Mouse (Mus musculus): ENCODE results near the gene Celf1. TPM values are rescaled to one million over a fixed set of nuclear protein-coding genes. Genes with fewer than 3 reads are reported as not detected.

The Celf1 gene
- polyA plus RNA-seq, 1 experiment from 2014 or later: 48.5 TPM

DNA sequence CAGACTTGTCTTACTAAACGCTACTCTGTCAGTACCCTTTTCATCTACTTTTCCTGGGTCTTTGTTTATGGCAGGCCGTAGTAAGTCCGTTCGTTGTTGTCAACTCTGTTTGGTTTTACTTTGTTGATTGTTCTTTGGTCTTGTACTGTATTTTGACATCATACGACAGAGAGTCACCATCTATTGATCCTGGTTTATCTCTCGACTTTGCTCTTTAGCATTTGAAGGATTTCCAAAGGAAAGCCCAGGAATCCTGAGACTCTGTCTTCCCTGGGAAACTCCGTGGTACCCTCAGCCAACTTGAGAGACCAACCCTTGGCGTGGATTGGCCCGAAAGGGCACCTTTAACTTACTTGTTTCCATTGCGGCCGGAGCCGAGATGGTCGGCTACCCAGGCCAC lies 11.6 kb upstream of the Celf1 start:
- Histone ChIP-seq H3K36me3 (ENCODE audit: control insufficient read depth, insufficient read depth, low read length) (no peaks in the 10 kb centered on the region), H3K27ac (replicated peaks; ENCODE audit: low read depth, low read length) (no peak overlapping the region), H3K27me3 (replicated peaks; ENCODE audit: control insufficient read depth, insufficient read depth, low read length) (no peaks in the 10 kb centered on the region), H3K9ac (ENCODE audit: low read depth, low read length) (no peak overlapping the region), H3K4me2 (ENCODE audit: low read depth, low read length) (no peak overlapping the region), H3K4me1 (ENCODE audit: control insufficient read depth, insufficient read depth, low read length) (no peaks in the 10 kb centered on the region), H3K4me3 (ENCODE audit: low read depth, low read length) (no peak overlapping the region), H3K9me3 (ENCODE audit: control insufficient read depth, low read length) (no peaks in the 10 kb centered on the region)
- DNase-seq (ENCODE audit: low spot score) (no peak), ATAC-seq (ENCODE audit: low read depth) (no peak)
- WGBS: 87% methylated on average over 13 of the region's 13 CpGs

DNA sequence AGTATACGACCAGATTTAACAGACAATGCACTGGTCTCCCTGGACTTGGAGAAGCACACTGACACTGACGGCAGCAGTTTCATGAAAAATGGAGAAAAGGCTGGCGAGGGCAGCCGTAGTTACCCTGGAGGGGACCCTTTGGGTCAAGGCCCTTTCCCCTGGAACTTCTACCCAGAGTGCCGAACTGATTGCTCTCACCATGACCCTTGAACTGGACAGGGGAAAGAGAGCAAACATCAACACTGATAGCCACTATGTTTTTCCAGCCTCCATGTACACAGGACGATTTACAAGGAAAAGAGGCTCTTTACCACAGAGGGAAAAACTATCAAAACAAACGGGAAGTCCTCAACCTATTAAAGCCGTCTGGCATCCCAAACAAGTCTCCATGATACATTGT lies 8.4 kb upstream of the Celf1 start:
- Histone ChIP-seq H3K4me3 (ENCODE audit: low read depth, low read length) (no peak overlapping the region), H3K27ac (replicated peaks; ENCODE audit: low read depth, low read length) (no peak overlapping the region), H3K4me1 (ENCODE audit: control insufficient read depth, insufficient read depth, low read length) (no peaks in the 10 kb centered on the region), H3K9ac (ENCODE audit: low read depth, low read length) (no peak overlapping the region), H3K27me3 (replicated peaks; ENCODE audit: control insufficient read depth, insufficient read depth, low read length) (no peaks in the 10 kb centered on the region), H3K4me2 (ENCODE audit: low read depth, low read length) (no peak overlapping the region), H3K9me3 (ENCODE audit: control insufficient read depth, low read length) (no peaks in the 10 kb centered on the region), H3K36me3 (ENCODE audit: control insufficient read depth, insufficient read depth, low read length) (no peaks in the 10 kb centered on the region)
- 67% methylated on average over 8 of the region's 8 CpGs for WGBS
- DNase-seq (ENCODE audit: low spot score) (no peak), ATAC-seq (ENCODE audit: low read depth) (no peak)

DNA sequence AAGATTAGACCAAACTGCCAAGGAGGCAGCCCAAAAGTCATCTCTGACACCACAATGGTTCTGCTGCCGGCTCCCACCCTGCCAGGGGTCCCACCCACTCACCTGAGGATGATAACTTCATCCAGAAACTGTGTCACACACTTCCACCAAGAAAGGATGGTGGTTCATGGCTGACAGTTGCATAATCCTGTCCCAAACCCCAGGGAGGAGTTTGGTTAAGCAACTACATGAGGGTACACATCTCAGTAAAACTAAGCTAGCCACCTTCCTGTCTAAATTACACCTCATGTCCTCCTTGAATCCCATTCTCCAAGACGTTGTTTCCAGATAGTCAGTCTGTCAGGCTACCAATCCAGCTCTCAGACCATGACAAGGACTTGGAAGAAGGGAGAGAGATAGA lies 7.9 kb upstream of the Celf1 start:
- Histone ChIP-seq H3K4me2 (ENCODE audit: low read depth, low read length) (no peak overlapping the region), H3K9me3 (ENCODE audit: control insufficient read depth, low read length) (no peaks in the 10 kb centered on the region), H3K27me3 (replicated peaks; ENCODE audit: control insufficient read depth, insufficient read depth, low read length) (no peaks in the 10 kb centered on the region), H3K4me3 (ENCODE audit: low read depth, low read length) (no peak overlapping the region), H3K4me1 (ENCODE audit: control insufficient read depth, insufficient read depth, low read length) (no peaks in the 10 kb centered on the region), H3K9ac (ENCODE audit: low read depth, low read length) (no peak overlapping the region), H3K36me3 (ENCODE audit: control insufficient read depth, insufficient read depth, low read length) (no peaks in the 10 kb centered on the region), H3K27ac (replicated peaks; ENCODE audit: low read depth, low read length) (no peak overlapping the region)
- DNase-seq (ENCODE audit: low spot score) (no peak), ATAC-seq (ENCODE audit: low read depth) (no peak)
- WGBS: 68% methylated on average over 2 of the region's 2 CpGs

DNA sequence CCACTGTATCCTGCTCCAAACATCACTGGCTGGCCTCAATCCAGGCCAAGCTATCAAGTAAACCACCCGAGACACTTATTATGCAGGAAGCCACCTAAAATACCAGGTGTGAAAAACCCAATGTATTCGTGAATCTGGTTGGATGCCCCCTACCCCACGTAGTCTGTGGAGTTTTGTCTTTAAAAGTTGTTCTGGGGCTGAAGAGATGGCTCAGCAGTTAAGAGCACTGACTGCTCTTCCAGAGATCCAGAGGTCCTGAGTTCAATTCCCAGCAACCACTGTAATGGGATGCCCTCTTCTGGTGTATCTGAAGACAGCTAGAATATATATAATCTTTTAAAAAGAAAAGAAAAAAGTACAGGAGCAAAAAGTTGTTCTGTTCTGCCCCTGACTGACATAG lies 1.8 kb upstream of the Celf1 start:
- no peaks in the 10 kb centered on the region for H3K36me3 ChIP-seq (ENCODE audit: control insufficient read depth, insufficient read depth, low read length)
- H3K27ac ChIP-seq (replicated peaks; ENCODE audit: low read depth, low read length): no peak overlapping the region
- H3K9ac ChIP-seq (ENCODE audit: low read depth, low read length): no peak overlapping the region
- peaks cover 23% of the 10 kb centered on the region for H3K4me1 ChIP-seq (ENCODE audit: control insufficient read depth, insufficient read depth, low read length)
- H3K27me3 ChIP-seq (replicated peaks; ENCODE audit: control insufficient read depth, insufficient read depth, low read length): no peaks in the 10 kb centered on the region
- no peak for DNase-seq (ENCODE audit: low spot score)
- no peak overlapping the region for H3K4me3 ChIP-seq (ENCODE audit: low read depth, low read length)
- no peaks in the 10 kb centered on the region for H3K9me3 ChIP-seq (ENCODE audit: control insufficient read depth, low read length)
- H3K4me2 ChIP-seq (ENCODE audit: low read depth, low read length): no peak overlapping the region
- 71% methylated on average over 3 of the region's 3 CpGs for WGBS
- no peak for ATAC-seq (ENCODE audit: low read depth)

DNA sequence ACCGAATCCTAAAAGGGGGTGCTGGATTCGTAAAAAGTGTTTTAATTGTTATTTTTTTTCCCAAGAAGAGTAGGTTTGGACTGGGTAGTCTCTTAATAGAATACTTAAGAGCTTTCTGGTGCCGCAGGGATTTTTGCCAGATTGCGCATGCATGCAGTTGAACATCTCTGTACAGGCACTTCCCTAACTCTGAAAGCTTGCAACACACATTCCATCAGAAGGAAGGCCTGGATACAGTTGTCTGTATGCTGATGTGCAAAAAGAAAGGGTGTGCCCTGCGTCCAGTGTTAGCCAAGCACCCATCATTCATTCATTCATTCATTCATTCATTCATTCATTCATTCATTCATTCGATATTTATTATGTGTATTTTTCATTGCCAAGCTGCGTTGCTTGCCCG lies 432 bp upstream of the Celf1 start:
- peak overlapping the region; percentile 71 for H3K4me2 ChIP-seq (ENCODE audit: low read depth, low read length)
- no peaks in the 10 kb centered on the region for H3K27me3 ChIP-seq (replicated peaks; ENCODE audit: control insufficient read depth, insufficient read depth, low read length)
- no peaks in the 10 kb centered on the region for H3K36me3 ChIP-seq (ENCODE audit: control insufficient read depth, insufficient read depth, low read length)
- 35% methylated on average over 8 of the region's 8 CpGs for WGBS
- H3K9ac ChIP-seq (ENCODE audit: low read depth, low read length): peak overlapping the region; percentile 96
- peak overlapping the region; percentile 91 for H3K27ac ChIP-seq (replicated peaks; ENCODE audit: low read depth, low read length)
- DNase-seq (ENCODE audit: low spot score): peak; percentile 29
- peaks cover 23% of the 10 kb centered on the region for H3K4me1 ChIP-seq (ENCODE audit: control insufficient read depth, insufficient read depth, low read length)
- peak; percentile 20; the same call in 1 of the 2 replicates for ATAC-seq (ENCODE audit: low read depth)
- no peaks in the 10 kb centered on the region for H3K9me3 ChIP-seq (ENCODE audit: control insufficient read depth, low read length)
- peak overlapping the region; percentile 90 for H3K4me3 ChIP-seq (ENCODE audit: low read depth, low read length)

DNA sequence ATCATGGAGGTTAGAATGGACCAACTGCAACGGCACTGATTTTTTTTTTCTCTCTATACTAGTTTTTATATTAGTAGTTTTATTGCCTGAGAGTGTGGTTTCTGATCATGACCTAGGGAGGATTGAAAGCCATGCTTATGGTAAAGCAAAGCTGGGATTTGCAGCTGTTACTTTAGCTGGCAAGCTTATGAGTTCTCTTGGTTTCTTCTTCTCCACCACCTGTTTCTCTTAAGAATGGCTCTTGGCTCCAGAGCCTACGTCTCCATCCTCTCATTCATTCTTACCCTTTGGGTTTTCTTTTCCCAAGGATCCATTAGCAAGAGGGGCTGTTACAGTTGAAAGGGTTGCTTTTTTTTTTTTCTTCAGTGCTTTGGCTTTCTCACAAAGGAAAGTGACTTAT lies 1.6 kb downstream of the Celf1 start:
- peak overlapping the region; percentile 96 for H3K9ac ChIP-seq (ENCODE audit: low read depth, low read length)
- H3K9me3 ChIP-seq (ENCODE audit: control insufficient read depth, low read length): no peaks in the 10 kb centered on the region
- H3K27me3 ChIP-seq (replicated peaks; ENCODE audit: control insufficient read depth, insufficient read depth, low read length): no peaks in the 10 kb centered on the region
- DNase-seq (ENCODE audit: low spot score): peak; percentile 46
- no peaks in the 10 kb centered on the region for H3K36me3 ChIP-seq (ENCODE audit: control insufficient read depth, insufficient read depth, low read length)
- peaks cover 23% of the 10 kb centered on the region for H3K4me1 ChIP-seq (ENCODE audit: control insufficient read depth, insufficient read depth, low read length)
- H3K27ac ChIP-seq (replicated peaks; ENCODE audit: low read depth, low read length): no peak overlapping the region
- WGBS: 51% methylated on average over 2 of the region's 2 CpGs
- peak overlapping the region; percentile 71 for H3K4me2 ChIP-seq (ENCODE audit: low read depth, low read length)
- ATAC-seq (ENCODE audit: low read depth): no peak
- H3K4me3 ChIP-seq (ENCODE audit: low read depth, low read length): peak overlapping the region; percentile 90

DNA sequence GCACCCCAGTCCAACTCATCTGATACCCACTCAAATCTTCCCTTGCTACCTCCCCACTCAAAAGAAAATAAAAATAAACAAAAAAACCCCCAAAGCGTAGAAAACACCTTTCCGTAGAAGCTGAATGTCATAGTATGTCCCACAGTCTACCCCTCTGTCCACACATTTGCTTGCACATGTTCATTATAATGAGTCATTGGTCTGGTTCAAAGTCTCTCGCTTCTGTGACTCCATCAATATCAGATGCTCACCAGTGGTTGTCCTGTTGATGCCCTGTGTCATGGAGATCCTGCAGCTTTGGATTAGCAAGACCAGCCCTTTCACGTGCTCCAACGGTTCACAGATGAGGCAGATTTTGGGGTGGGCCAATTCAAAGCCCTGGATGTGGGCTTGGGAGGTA lies 10.0 kb downstream of the Celf1 start:
- ATAC-seq (ENCODE audit: low read depth) (no peak), DNase-seq (ENCODE audit: low spot score) (no peak)
- H3K27me3 ChIP-seq (replicated peaks; ENCODE audit: control insufficient read depth, insufficient read depth, low read length): no peaks in the 10 kb centered on the region
- no peaks in the 10 kb centered on the region; the same call in 1 of the 2 replicates for H3K36me3 ChIP-seq (ENCODE audit: control insufficient read depth, insufficient read depth, low read length)
- no peak overlapping the region for H3K27ac ChIP-seq (replicated peaks; ENCODE audit: low read depth, low read length)
- no peak overlapping the region for H3K4me2 ChIP-seq (ENCODE audit: low read depth, low read length)
- H3K9ac ChIP-seq (ENCODE audit: low read depth, low read length): no peak overlapping the region
- no peak overlapping the region for H3K4me3 ChIP-seq (ENCODE audit: low read depth, low read length)
- no peaks in the 10 kb centered on the region for H3K9me3 ChIP-seq (ENCODE audit: control insufficient read depth, low read length)
- 80% methylated on average over 5 of the region's 5 CpGs for WGBS
- H3K4me1 ChIP-seq (ENCODE audit: control insufficient read depth, insufficient read depth, low read length): no peaks in the 10 kb centered on the region

DNA sequence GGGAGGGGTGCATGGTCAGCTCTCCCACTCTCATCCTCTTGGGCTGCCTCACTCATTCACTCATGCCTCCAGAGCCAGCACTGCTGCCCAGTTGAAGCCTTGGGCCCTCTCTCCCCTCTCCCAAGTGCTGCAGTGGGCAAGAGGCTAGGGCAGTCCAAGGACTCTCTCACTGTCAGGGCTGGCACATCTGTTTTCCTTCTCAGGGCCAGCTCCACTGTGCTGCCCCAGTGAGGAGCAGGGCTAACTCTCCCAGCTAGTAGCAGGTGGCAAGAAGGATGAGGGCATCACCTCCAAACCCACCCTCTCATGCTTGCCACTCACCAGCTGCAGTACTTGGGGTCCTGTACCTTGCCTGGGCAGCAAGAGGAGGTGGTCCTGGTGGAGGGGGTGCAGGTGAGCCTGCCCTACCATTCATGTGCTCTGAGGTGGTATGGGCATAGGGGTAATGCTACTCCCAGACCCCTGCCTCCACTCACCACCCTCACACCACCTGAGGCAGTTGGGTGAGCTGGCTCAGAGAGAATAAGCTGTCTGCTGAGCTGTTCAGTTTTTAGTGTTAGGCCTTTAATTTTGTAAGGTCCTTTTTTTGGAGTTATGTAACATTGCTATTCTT lies 10.5 kb downstream of the Celf1 start:
- Histone ChIP-seq H3K27ac (replicated peaks; ENCODE audit: low read depth, low read length) (no peak overlapping the region), H3K4me1 (ENCODE audit: control insufficient read depth, insufficient read depth, low read length) (no peaks in the 10 kb centered on the region), H3K4me2 (ENCODE audit: low read depth, low read length) (no peak overlapping the region), H3K9ac (ENCODE audit: low read depth, low read length) (no peak overlapping the region), H3K4me3 (ENCODE audit: low read depth, low read length) (no peak overlapping the region), H3K36me3 (ENCODE audit: control insufficient read depth, insufficient read depth, low read length) (no peaks in the 10 kb centered on the region; the same call in 1 of the 2 replicates), H3K9me3 (ENCODE audit: control insufficient read depth, low read length) (no peaks in the 10 kb centered on the region), H3K27me3 (replicated peaks; ENCODE audit: control insufficient read depth, insufficient read depth, low read length) (no peaks in the 10 kb centered on the region)
- no peak for DNase-seq (ENCODE audit: low spot score)
- ATAC-seq (ENCODE audit: low read depth): no peak

DNA sequence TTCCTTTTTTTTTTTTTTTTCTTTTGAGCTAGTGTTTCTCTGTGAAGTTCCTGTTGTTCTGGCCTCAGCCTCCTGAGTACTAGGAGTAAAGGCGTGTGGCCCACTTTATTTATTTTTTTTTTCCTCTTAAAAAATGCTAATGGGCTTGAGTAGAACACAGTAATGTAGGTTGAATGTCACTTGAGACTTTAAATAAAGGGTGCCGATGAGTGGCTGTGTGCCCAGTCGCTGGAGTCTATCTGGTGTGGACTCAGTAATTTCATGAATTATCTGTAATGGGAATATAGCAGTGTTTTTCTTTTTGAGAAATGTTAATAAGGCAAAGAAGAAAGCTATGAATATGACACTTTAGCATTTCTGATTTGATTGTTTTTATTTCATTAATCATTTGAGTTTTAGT lies 13.3 kb downstream of the Celf1 start:
- Histone ChIP-seq H3K4me1 (ENCODE audit: control insufficient read depth, insufficient read depth, low read length) (no peaks in the 10 kb centered on the region), H3K9ac (ENCODE audit: low read depth, low read length) (no peak overlapping the region), H3K27me3 (replicated peaks; ENCODE audit: control insufficient read depth, insufficient read depth, low read length) (no peaks in the 10 kb centered on the region), H3K27ac (replicated peaks; ENCODE audit: low read depth, low read length) (no peak overlapping the region), H3K9me3 (ENCODE audit: control insufficient read depth, low read length) (no peaks in the 10 kb centered on the region), H3K4me2 (ENCODE audit: low read depth, low read length) (no peak overlapping the region), H3K36me3 (ENCODE audit: control insufficient read depth, insufficient read depth, low read length) (no peaks in the 10 kb centered on the region; the same call in 1 of the 2 replicates), H3K4me3 (ENCODE audit: low read depth, low read length) (no peak overlapping the region)
- 64% methylated on average over 3 of the region's 3 CpGs for WGBS
- no peak for ATAC-seq (ENCODE audit: low read depth)
- DNase-seq (ENCODE audit: low spot score): no peak

All from embryonic facial prominence, embryonic 14.5 days (tissue).